Mouse (Mus musculus) embryonic facial prominence, embryonic 14.5 days (tissue): ENCODE results near the gene Itgam. TPM values are rescaled to one million over a fixed set of nuclear protein-coding genes. Genes with fewer than 3 reads are reported as not detected.
"Not testable (repeated sequence)": the region's sequence is repeated elsewhere in the genome, so short reads cannot be mapped to it uniquely, and the experiment has no call there.

Experiments
- ATAC-seq: fragments of 200-750 bp; cut with Nextera tagmentation; 2 replicates; pipeline ENCODE4 v1.8.0; 2017; ENCODE audit warnings: low read depth, moderate number of reproducible peaks, moderate TSS enrichment
- DNase-seq: peaks from one replicate; pipeline ENCODE4 v3.0.0-alpha.2; 2015; ENCODE audit warnings: low spot score
- H3K27ac ChIP-seq: fragments of 300-500 bp; sonication (generic); replicated peaks from 2 replicates; pipeline ENCODE4 v1.5.1; 2014; ENCODE audit warnings: low read depth, mild to moderate bottlenecking, low read length, moderate library complexity
- H3K27me3 ChIP-seq: fragments of 300-500 bp; sonication (generic); replicated peaks from 2 replicates; pipeline ENCODE4 v1.6.1; 2014; ENCODE audit warnings: low read length; ENCODE audit not compliant: control insufficient read depth, insufficient read depth
- H3K36me3 ChIP-seq: fragments of 300-500 bp; sonication (generic); 2 replicates; pipeline ENCODE4 v1.6.1; 2014; ENCODE audit warnings: low read length, mixed read lengths; ENCODE audit not compliant: control insufficient read depth, insufficient read depth
- H3K4me1 ChIP-seq: fragments of 300-500 bp; sonication (generic); 2 replicates; pipeline ENCODE4 v1.6.1; 2014; ENCODE audit warnings: antibody characterized with exemption, low read length; ENCODE audit not compliant: control insufficient read depth, insufficient read depth
- H3K4me2 ChIP-seq: fragments of 300-500 bp; sonication (generic); 2 replicates; pipeline ENCODE4 v1.6.1; 2014; ENCODE audit warnings: low read depth, mild to moderate bottlenecking, low read length, moderate library complexity, mixed read lengths
- H3K4me3 ChIP-seq: fragments of 300-500 bp; sonication (generic); 2 replicates; pipeline ENCODE4 v1.5.1; 2014; ENCODE audit warnings: low read depth, mild to moderate bottlenecking, low read length
- H3K9ac ChIP-seq: fragments of 300-500 bp; sonication (generic); 2 replicates; pipeline ENCODE4 v1.6.1; 2014; ENCODE audit warnings: low read depth, mild to moderate bottlenecking, low read length, moderate library complexity, mixed read lengths
- H3K9me3 ChIP-seq: fragments of 300-500 bp; sonication (generic); 2 replicates; pipeline ENCODE4 v1.6.1; 2016; ENCODE audit warnings: low read length; ENCODE audit not compliant: control insufficient read depth
- WGBS: fragments of 180-500 bp; shearing (Covaris S2); extraction: QIAGEN DNeasy Blood & Tissue Kit; methylation state at CpG from one replicate; pipeline ENCODE4 v1.1.7; 2014; 5-methylcytosine and 5-hydroxymethylcytosine counted together
- polyA plus RNA-seq: library from polyadenylated mRNA; unstranded; fragments of >200 nt; fragmentation: Nextera tagmentation; extraction: Ambion mirVana; gene quantifications from 2 replicates; pipeline ENCODE4 v1.2.1, GENCODE M21; 2014

The Itgam gene
- polyA plus RNA-seq, 1 experiment from 2014 or later = 1.0 TPM

GRCm38 (mm10) chr7:128024932-128025331 is 37.5 kb upstream of the Itgam start:
- DNase-seq (no peak), ATAC-seq (no peak)
- H3K27me3 ChIP-seq = no peaks in the 10 kb centered on the region
- no peak overlapping the region for H3K4me3 ChIP-seq
- H3K27ac ChIP-seq = no peak overlapping the region
- no peak overlapping the region for H3K9ac ChIP-seq
- no peaks in the 10 kb centered on the region for H3K4me1 ChIP-seq
- H3K4me2 ChIP-seq = no peak overlapping the region
- H3K9me3 ChIP-seq = no peaks in the 10 kb centered on the region
- H3K36me3 ChIP-seq = no peaks in the 10 kb centered on the region
- WGBS = 89% methylated on average over 4 of the region's 4 CpGs

GRCm38 (mm10) chr7:128025381-128025780 is 37.1 kb upstream of the Itgam start:
- Histone ChIP-seq H3K4me2 (no peak overlapping the region), H3K27me3 (no peaks in the 10 kb centered on the region), H3K9ac (no peak overlapping the region), H3K4me1 (no peaks in the 10 kb centered on the region), H3K9me3 (no peaks in the 10 kb centered on the region), H3K36me3 (no peaks in the 10 kb centered on the region), H3K4me3 (no peak overlapping the region), H3K27ac (no peak overlapping the region)
- whole genome bisulfite sequencing = 76% methylated on average over 4 of the region's 4 CpGs
- ATAC-seq (no peak), DNase-seq (no peak)

- no peak overlapping the region for H3K4me3 ChIP-seq
- no peaks in the 10 kb centered on the region for H3K36me3 ChIP-seq
- H3K27me3 ChIP-seq = no peaks in the 10 kb centered on the region
- peak; percentile 86 for ATAC-seq
- WGBS = 39% methylated on average over 9 of the region's 9 CpGs
- no peaks in the 10 kb centered on the region for H3K9me3 ChIP-seq
- no peak overlapping the region for H3K4me2 ChIP-seq
- DNase-seq = peak; percentile 77
- H3K27ac ChIP-seq = no peak overlapping the region
- H3K4me1 ChIP-seq = no peaks in the 10 kb centered on the region
- no peak overlapping the region for H3K9ac ChIP-seq
These were observed 30.9 kb upstream of the Itgam start for GRCm38 (mm10) chr7:128031403-128031976.

GRCm38 (mm10) chr7:128032290-128032988 is 30.0 kb upstream of the Itgam start:
- no peaks in the 10 kb centered on the region for H3K27me3 ChIP-seq
- no peak overlapping the region for H3K9ac ChIP-seq
- H3K4me2 ChIP-seq = no peak overlapping the region
- H3K27ac ChIP-seq = no peak overlapping the region
- 86% methylated on average over 5 of the region's 5 CpGs for WGBS
- no peaks in the 10 kb centered on the region for H3K9me3 ChIP-seq
- ATAC-seq (no peak), DNase-seq (no peak)
- no peaks in the 10 kb centered on the region for H3K36me3 ChIP-seq
- H3K4me3 ChIP-seq = no peak overlapping the region
- H3K4me1 ChIP-seq = no peaks in the 10 kb centered on the region

- H3K9ac ChIP-seq = no peak overlapping the region
- H3K4me1 ChIP-seq = no peaks in the 10 kb centered on the region
- DNase-seq (no peak), ATAC-seq (no peak)
- 93% methylated on average over 3 of the region's 3 CpGs for WGBS
- H3K27me3 ChIP-seq = no peaks in the 10 kb centered on the region
- H3K4me3 ChIP-seq = no peak overlapping the region
- no peaks in the 10 kb centered on the region for H3K36me3 ChIP-seq
- H3K4me2 ChIP-seq = no peak overlapping the region
- no peaks in the 10 kb centered on the region for H3K9me3 ChIP-seq
- H3K27ac ChIP-seq = no peak overlapping the region
These were observed 29.5 kb upstream of the Itgam start for GRCm38 (mm10) chr7:128032989-128033293.

GRCm38 (mm10) chr7:128033616-128034015 is 28.8 kb upstream of the Itgam start:
- H3K27ac ChIP-seq = no peak overlapping the region
- no peaks in the 10 kb centered on the region for H3K27me3 ChIP-seq
- H3K9ac ChIP-seq = no peak overlapping the region
- H3K4me1 ChIP-seq = no peaks in the 10 kb centered on the region
- no peaks in the 10 kb centered on the region for H3K9me3 ChIP-seq
- H3K4me2 ChIP-seq = no peak overlapping the region
- 91% methylated on average over 4 of the region's 4 CpGs for whole genome bisulfite sequencing
- no peak for ATAC-seq
- no peaks in the 10 kb centered on the region for H3K36me3 ChIP-seq
- no peak for DNase-seq
- no peak overlapping the region for H3K4me3 ChIP-seq

GRCm38 (mm10) chr7:128042161-128042820 is 20.1 kb upstream of the Itgam start:
- not testable (repeated sequence) for H3K4me2 ChIP-seq, DNase-seq, H3K9ac ChIP-seq, H3K36me3 ChIP-seq, H3K9me3 ChIP-seq, H3K4me1 ChIP-seq, H3K27me3 ChIP-seq, H3K4me3 ChIP-seq, ATAC-seq, H3K27ac ChIP-seq
- 71% methylated on average over 14 of the region's 15 CpGs for WGBS

GRCm38 (mm10) chr7:128044142-128044785 is 18.2 kb upstream of the Itgam start:
- DNase-seq (no peak), ATAC-seq (no peak)
- WGBS = 53% methylated on average over 3 of the region's 4 CpGs

More at GRCm38 (mm10) chr7:128044142-128044785, 18.2 kb upstream of the Itgam start:
- Histone ChIP-seq H3K4me3 (no peak overlapping the region), H3K27me3 (no peaks in the 10 kb centered on the region), H3K4me1 (no peaks in the 10 kb centered on the region), H3K4me2 (no peak overlapping the region), H3K36me3 (no peaks in the 10 kb centered on the region), H3K9ac (no peak overlapping the region), H3K9me3 (no peaks in the 10 kb centered on the region), H3K27ac (no peak overlapping the region)
